Mouse (Mus musculus) forebrain, embryonic 16.5 days (tissue): Measurements from ENCODE around the gene Notch1. TPM values are rescaled to one million over a fixed set of nuclear protein-coding genes. Genes with fewer than 3 reads are reported as not detected.

Experiments used
- ATAC-seq: fragments of 200-750 bp; cut with Nextera tagmentation; 2 replicates; pipeline ENCODE4 v1.8.0; 2017; ENCODE audit warnings: mild to moderate bottlenecking, moderate library complexity
- H3K27ac ChIP-seq: fragments of 300-500 bp; sonication (generic); 2 replicates; pipeline ENCODE4 v1.5.1; 2014; ENCODE audit warnings: low read length, control low read depth
- H3K27me3 ChIP-seq: fragments of 300-500 bp; sonication (generic); replicated peaks from 2 replicates; pipeline ENCODE4 v1.6.1; 2014; ENCODE audit warnings: low read length; ENCODE audit not compliant: control insufficient read depth, insufficient read depth
- H3K36me3 ChIP-seq: fragments of 300-500 bp; sonication (generic); 2 replicates; pipeline ENCODE4 v1.6.1; 2014; ENCODE audit not compliant: control insufficient read depth, insufficient read depth
- H3K4me1 ChIP-seq: fragments of 300-500 bp; sonication (generic); replicated peaks from 2 replicates; pipeline ENCODE4 v1.6.1; 2014; ENCODE audit warnings: low read length; ENCODE audit not compliant: control insufficient read depth, insufficient read depth
- H3K4me2 ChIP-seq: fragments of 300-500 bp; sonication (generic); 2 replicates; pipeline ENCODE4 v1.6.1; 2014; ENCODE audit warnings: mild to moderate bottlenecking, low read length, control low read depth
- H3K4me3 ChIP-seq: fragments of 300-500 bp; sonication (generic); replicated peaks from 2 replicates; pipeline ENCODE4 v1.5.1; 2014; ENCODE audit warnings: mild to moderate bottlenecking, low read length, control low read depth
- H3K9ac ChIP-seq: fragments of 300-500 bp; sonication (generic); replicated peaks from 2 replicates; pipeline ENCODE4 v1.6.1; 2014; ENCODE audit warnings: low read depth, low read length, control low read depth
- H3K9me3 ChIP-seq: fragments of 300-500 bp; sonication (generic); 2 replicates; pipeline ENCODE4 v1.6.1; 2016; ENCODE audit warnings: low read length; ENCODE audit not compliant: control insufficient read depth
- WGBS: fragments of 180-500 bp; shearing (Covaris S2); extraction: QIAGEN DNeasy Blood & Tissue Kit; methylation state at CpG from one replicate; pipeline ENCODE4 v1.1.7; 2014; 5-methylcytosine and 5-hydroxymethylcytosine counted together
- microRNA-seq: library from miRNA; unstranded; fragments of <30 nt; microRNA quantifications from one replicate; pipeline ENCODE4, GENCODE M21; 2017
- polyA plus RNA-seq: library from polyadenylated mRNA; unstranded; fragments of >200 nt; fragmentation: Nextera tagmentation; extraction: Ambion mirVana; gene quantifications from 2 replicates; pipeline ENCODE4 v1.2.1, GENCODE M21; 2015

Gene Notch1
- polyA plus RNA-seq, 1 experiment from 2014 or later, result 20.2 TPM

GRCm38 (mm10) chr2:26421969-26422368 lies 94.5 kb downstream of the Notch1 start:
- Histone ChIP-seq H3K9me3 (no peaks in the 10 kb centered on the region), H3K4me3 (no peak overlapping the region), H3K27me3 (no peaks in the 10 kb centered on the region), H3K27ac (no peak overlapping the region), H3K36me3 (peaks cover 60% of the 10 kb centered on the region), H3K4me1 (no peaks in the 10 kb centered on the region), H3K9ac (no peak overlapping the region), H3K4me2 (no peak overlapping the region)
- no peak for ATAC-seq
- 84% methylated on average over 2 of the region's 2 CpGs for WGBS

- no peak for ATAC-seq
- Histone ChIP-seq H3K27me3 (no peaks in the 10 kb centered on the region), H3K4me3 (no peak overlapping the region), H3K9ac (no peak overlapping the region), H3K4me2 (no peak overlapping the region), H3K36me3 (peaks cover 49% of the 10 kb centered on the region), H3K27ac (no peak overlapping the region), H3K4me1 (no peaks in the 10 kb centered on the region), H3K9me3 (no peaks in the 10 kb centered on the region)
- 89% methylated on average over 1 of the region's 1 CpGs for WGBS
Measured at GRCm38 (mm10) chr2:26418120-26418519, 98.3 kb downstream of the Notch1 start.

- H3K36me3 ChIP-seq, result peaks cover 43% of the 10 kb centered on the region
- H3K27me3 ChIP-seq, result no peaks in the 10 kb centered on the region
- no peak overlapping the region for H3K9ac ChIP-seq
- H3K4me2 ChIP-seq, result no peak overlapping the region
- no peaks in the 10 kb centered on the region for H3K4me1 ChIP-seq
- H3K9me3 ChIP-seq, result no peaks in the 10 kb centered on the region
- ATAC-seq, result no peak
- H3K27ac ChIP-seq, result no peak overlapping the region
- H3K4me3 ChIP-seq, result no peak overlapping the region
Measured at GRCm38 (mm10) chr2:26417066-26417465, 99.4 kb downstream of the Notch1 start.

DNA sequence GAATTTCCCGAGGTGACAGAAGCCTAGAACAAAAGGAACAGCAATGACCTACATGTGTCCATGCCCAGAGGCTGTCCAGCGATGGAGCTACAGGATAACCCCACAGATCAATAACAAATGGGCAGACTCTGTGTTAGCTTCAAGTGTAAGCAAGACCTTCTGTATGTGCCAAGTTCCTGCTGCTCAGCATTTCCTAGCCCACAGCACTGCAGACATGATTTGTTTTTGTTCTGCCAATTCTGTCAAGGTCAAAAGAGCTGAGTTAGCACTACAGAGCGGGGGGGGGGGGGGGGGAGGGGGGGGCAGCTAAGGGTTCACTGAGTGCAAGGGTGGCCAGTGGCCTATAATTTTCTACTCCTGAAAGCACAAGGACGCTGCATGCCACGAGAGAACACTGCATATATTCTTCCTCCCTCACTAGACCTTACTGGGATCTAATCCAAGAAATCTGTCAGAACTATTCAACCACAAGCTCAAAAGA lies 105.5 kb downstream of the Notch1 start:
- no peak overlapping the region for H3K27ac ChIP-seq
- H3K27me3 ChIP-seq, result no peaks in the 10 kb centered on the region
- H3K4me3 ChIP-seq, result no peak overlapping the region
- peaks cover 28% of the 10 kb centered on the region for H3K4me1 ChIP-seq
- no peaks in the 10 kb centered on the region for H3K9me3 ChIP-seq
- no peak overlapping the region for H3K9ac ChIP-seq
- no peak overlapping the region for H3K4me2 ChIP-seq
- peaks cover 24% of the 10 kb centered on the region for H3K36me3 ChIP-seq
- WGBS, result 55% methylated on average over 4 of the region's 5 CpGs
- ATAC-seq, result no peak

DNA sequence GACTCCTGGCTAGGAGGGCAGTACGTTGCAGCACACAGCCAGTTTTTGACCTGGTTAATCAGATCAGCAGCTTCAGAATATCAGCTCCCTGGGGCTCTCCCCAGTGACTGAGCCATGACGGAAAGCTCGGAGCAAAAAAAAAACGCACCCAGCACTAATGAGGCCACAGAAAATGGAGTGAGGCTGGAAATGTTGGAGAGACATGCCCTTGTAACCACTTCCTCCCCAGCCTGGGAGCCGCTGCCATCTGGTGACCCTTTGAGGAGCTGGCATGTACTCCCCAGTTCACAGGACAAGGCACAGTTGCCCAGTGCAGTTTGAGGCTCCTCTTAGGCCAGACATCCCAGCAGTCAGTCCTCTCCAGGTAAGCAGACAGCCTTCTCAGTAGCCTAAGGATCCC lies 106.4 kb downstream of the Notch1 start:
- H3K36me3 ChIP-seq, result peaks cover 15% of the 10 kb centered on the region
- H3K27ac ChIP-seq, result no peak overlapping the region

GRCm38 (mm10) chr2:26409362-26409761 lies 107.1 kb downstream of the Notch1 start:
- Histone ChIP-seq H3K27me3 (no peaks in the 10 kb centered on the region), H3K9ac (peak overlapping the region; percentile 92), H3K9me3 (no peaks in the 10 kb centered on the region), H3K4me3 (peak overlapping the region; percentile 88), H3K36me3 (peaks cover 11% of the 10 kb centered on the region), H3K4me2 (peak overlapping the region; percentile 93), H3K4me1 (peaks cover 35% of the 10 kb centered on the region), H3K27ac (no peak overlapping the region)
- ATAC-seq, result peak; percentile 14; the same call in 1 of the 2 replicates
- 57% methylated on average over 3 of the region's 3 CpGs for WGBS

More for the DNA sequence above, 106.4 kb downstream of the Notch1 start:
- H3K4me3 ChIP-seq, result no peak overlapping the region
- 72% methylated on average over 5 of the region's 5 CpGs for WGBS
- H3K27me3 ChIP-seq, result no peaks in the 10 kb centered on the region
- H3K9me3 ChIP-seq, result no peaks in the 10 kb centered on the region
- no peak overlapping the region for H3K9ac ChIP-seq
- H3K4me2 ChIP-seq, result no peak overlapping the region
- H3K4me1 ChIP-seq, result peaks cover 35% of the 10 kb centered on the region
- ATAC-seq, result no peak

- Histone ChIP-seq H3K36me3 (peaks cover 6% of the 10 kb centered on the region), H3K9ac (peak within 1 kb of the TSS; percentile 92), H3K9me3 (no peaks in the 10 kb centered on the region), H3K4me3 (peak within 1 kb of the TSS; percentile 88), H3K27ac (peak within 1 kb of the TSS; percentile 54), H3K27me3 (no peaks in the 10 kb centered on the region), H3K4me2 (peak within 1 kb of the TSS; percentile 93), H3K4me1 (peaks cover 35% of the 10 kb centered on the region)
- under 1% methylated on average over 56 of the region's 57 CpGs for WGBS
- ATAC-seq, result peak; percentile 94
Measured at GRCm38 (mm10) chr2:26408515-26409356, 107.7 kb downstream of the Notch1 start, which contains the start of gene Inpp5e. TSS of gene Inpp5e (minus strand) at chr2:26409203.

Small RNA genes lying within 50 kb of the gene (microRNA-seq; reads per million reads assigned to microRNA genes)
- 1.0 reads per million for gene Mir6996

Other genes with a start within 250 kb of the Notch1 start
- gene Ccdc187, start 222.1 kb downstream of the Notch1 start, polyA plus RNA-seq, result 0.15 and 0.24 TPM in 2 replicates
- 136 and 160 TPM in 2 replicates for gene Gpsm1, start 201.1 kb downstream of the Notch1 start, polyA plus RNA-seq
- 30.4 and 32.5 TPM in 2 replicates for gene Dnlz, start 164.6 kb downstream of the Notch1 start, polyA plus RNA-seq
- 2.2 and 2.3 TPM in 2 replicates for gene Card9, start 155.7 kb downstream of the Notch1 start, polyA plus RNA-seq
- gene Snapc4, start 136.0 kb downstream of the Notch1 start, polyA plus RNA-seq, result 32.1 and 42.6 TPM in 2 replicates
- gene Entr1, start 127.3 kb downstream of the Notch1 start, polyA plus RNA-seq, result 194 and 208 TPM in 2 replicates
- 95.3 and 100 TPM in 2 replicates for gene Pmpca, start 127.3 kb downstream of the Notch1 start, polyA plus RNA-seq
- 19.8 and 23.9 TPM in 2 replicates for gene Inpp5e, start 107.5 kb downstream of the Notch1 start, polyA plus RNA-seq
- 21.5 and 23.1 TPM in 2 replicates for gene Sec16a, start 71.4 kb downstream of the Notch1 start, polyA plus RNA-seq
- 59.5 and 61.7 TPM in 2 replicates for gene Egfl7, start 63.4 kb upstream of the Notch1 start, polyA plus RNA-seq
- not detected in 2 replicates for gene Gm20532, start 70.0 kb upstream of the Notch1 start, polyA plus RNA-seq
- gene Agpat2, start 87.8 kb upstream of the Notch1 start, polyA plus RNA-seq, result 3.7 and 4.0 TPM in 2 replicates
- gene Fam69b, start 111.8 kb upstream of the Notch1 start, polyA plus RNA-seq, result 106 and 125 TPM in 2 replicates
- not detected in 2 replicates for gene Lcn4, start 154.6 kb upstream of the Notch1 start, polyA plus RNA-seq